Mouse (Mus musculus) intestine, embryonic 14.5 days (tissue): ENCODE data around the gene Slc35b2. TPM values are rescaled to one million over a fixed set of nuclear protein-coding genes. Genes with fewer than 3 reads are reported as not detected.
A peak's percentile ranks its signal among the peaks of the same experiment; 100 is the strongest.

ENCODE experiments used
- ATAC-seq: fragments of 200-750 bp; cut with Nextera tagmentation; replicated peaks from 2 replicates; pipeline ENCODE4 v1.8.0; 2017; ENCODE audit warnings: low read depth, moderate number of reproducible peaks, moderate TSS enrichment, moderate library complexity; ENCODE audit not compliant: low FRiP score, low TSS enrichment
- DNase-seq: peaks from one replicate; pipeline ENCODE4 v3.0.0-alpha.2; 2018; ENCODE audit warnings: low spot score
- H3K27ac ChIP-seq: fragments of 300-500 bp; sonication (generic); 2 replicates; pipeline ENCODE4 v1.5.1; 2014; ENCODE audit warnings: low read depth, mild to moderate bottlenecking, control low read depth
- H3K27me3 ChIP-seq: fragments of 300-500 bp; sonication (generic); replicated peaks from 2 replicates; pipeline ENCODE4 v1.6.1; 2014; ENCODE audit warnings: low read length, control low read depth; ENCODE audit not compliant: control insufficient read depth, insufficient read depth
- H3K36me3 ChIP-seq: fragments of 300-500 bp; sonication (generic); 2 replicates; pipeline ENCODE4 v1.6.1; 2014; ENCODE audit warnings: low read length, control low read depth; ENCODE audit not compliant: control insufficient read depth, insufficient read depth
- H3K4me1 ChIP-seq: fragments of 300-500 bp; sonication (generic); replicated peaks from 2 replicates; pipeline ENCODE4 v1.6.1; 2014; ENCODE audit warnings: low read length, control low read depth, mixed read lengths; ENCODE audit not compliant: control insufficient read depth, insufficient read depth
- H3K4me2 ChIP-seq: fragments of 300-500 bp; sonication (generic); 2 replicates; pipeline ENCODE4 v1.6.1; 2014; ENCODE audit warnings: low read length
- H3K4me3 ChIP-seq: fragments of 300-500 bp; sonication (generic); 2 replicates; pipeline ENCODE4 v1.5.1; 2014; ENCODE audit warnings: low read depth, low read length, control low read depth, mixed read lengths
- H3K9ac ChIP-seq: fragments of 300-500 bp; sonication (generic); 2 replicates; pipeline ENCODE4 v1.6.1; 2014; ENCODE audit warnings: mild to moderate bottlenecking, low read length
- H3K9me3 ChIP-seq: fragments of 300-500 bp; sonication (generic); 2 replicates; pipeline ENCODE4 v1.6.1; 2016; ENCODE audit warnings: low read length, control low read depth; ENCODE audit not compliant: control insufficient read depth
- WGBS: fragments of 180-500 bp; shearing (Covaris S2); extraction: QIAGEN DNeasy Blood & Tissue Kit; methylation state at CpG from one replicate; pipeline ENCODE4 v1.1.7; 2014; 5-methylcytosine and 5-hydroxymethylcytosine counted together
- polyA plus RNA-seq: library from polyadenylated mRNA; unstranded; fragments of >200 nt; fragmentation: Nextera tagmentation; extraction: Ambion mirVana; gene quantifications from 2 replicates; pipeline ENCODE4 v1.2.1, GENCODE M21; 2014

The Slc35b2 gene
- polyA plus RNA-seq, 1 experiment from 2014 or later, result 136 TPM

- Histone ChIP-seq H3K4me3 (peak overlapping the region; percentile 61), H3K4me1 (peaks cover 11% of the 10 kb centered on the region; the same call in 1 of the 2 replicates), H3K27ac (no peak overlapping the region; the same call in 1 of the 2 replicates), H3K4me2 (peak overlapping the region; percentile 91), H3K36me3 (no peaks in the 10 kb centered on the region), H3K9ac (peak overlapping the region; percentile 69), H3K9me3 (no peaks in the 10 kb centered on the region), H3K27me3 (peaks cover 49% of the 10 kb centered on the region)
- ATAC-seq, result peak; percentile 32
- 5% methylated on average over 43 of the region's 68 CpGs for WGBS
- DNase-seq, result peak; percentile 71
Observed at GRCm38 (mm10) chr17:45548541-45549512, 14.8 kb upstream of the Slc35b2 start.

- 2% methylated on average over 11 of the region's 29 CpGs for WGBS
- peak; percentile 37; the same call in 1 of the 2 replicates for ATAC-seq
- no peaks in the 10 kb centered on the region for H3K9me3 ChIP-seq
- H3K27me3 ChIP-seq, result peaks cover 40% of the 10 kb centered on the region
- peak; percentile 79 for DNase-seq
- peak within 1 kb of the TSS; percentile 69 for H3K9ac ChIP-seq
- peak within 1 kb of the TSS; percentile 61 for H3K4me3 ChIP-seq
- peaks cover 11% of the 10 kb centered on the region; the same call in 1 of the 2 replicates for H3K4me1 ChIP-seq
- no peaks in the 10 kb centered on the region for H3K36me3 ChIP-seq
- peak within 1 kb of the TSS; percentile 91 for H3K4me2 ChIP-seq
- no peak within 1 kb of the TSS; the same call in 1 of the 2 replicates for H3K27ac ChIP-seq
Observed at GRCm38 (mm10) chr17:45549617-45550181, 14.0 kb upstream of the Slc35b2 start, which contains the start of gene Tmem151b. Tmem151b (minus strand) TSS chr17:45549677.

- peaks cover 35% of the 10 kb centered on the region for H3K27me3 ChIP-seq
Observed at GRCm38 (mm10) chr17:45550253-45550652, 13.4 kb upstream of the Slc35b2 start.

GRCm38 (mm10) chr17:45551249-45551796 lies 12.4 kb upstream of the Slc35b2 start:
- Histone ChIP-seq H3K4me1 (peaks cover 13% of the 10 kb centered on the region; the same call in 1 of the 2 replicates), H3K27me3 (peaks cover 27% of the 10 kb centered on the region), H3K4me2 (no peak overlapping the region), H3K9ac (no peak overlapping the region), H3K27ac (no peak overlapping the region), H3K36me3 (no peaks in the 10 kb centered on the region), H3K9me3 (no peaks in the 10 kb centered on the region), H3K4me3 (no peak overlapping the region)
- WGBS, result 52% methylated on average over 7 of the region's 7 CpGs
- DNase-seq, result no peak
- ATAC-seq, result no peak

More at GRCm38 (mm10) chr17:45550253-45550652, 13.4 kb upstream of the Slc35b2 start:
- peak overlapping the region; percentile 91 for H3K4me2 ChIP-seq
- no peaks in the 10 kb centered on the region for H3K9me3 ChIP-seq
- H3K27ac ChIP-seq, result no peak overlapping the region
- H3K36me3 ChIP-seq, result no peaks in the 10 kb centered on the region
- no peak overlapping the region for H3K9ac ChIP-seq
- DNase-seq, result no peak
- H3K4me1 ChIP-seq, result peaks cover 11% of the 10 kb centered on the region; the same call in 1 of the 2 replicates
- WGBS, result 21% methylated on average over 5 of the region's 5 CpGs
- H3K4me3 ChIP-seq, result no peak overlapping the region; the same call in 1 of the 2 replicates
- no peak for ATAC-seq

GRCm38 (mm10) chr17:45551816-45552451 lies 11.7 kb upstream of the Slc35b2 start:
- no peaks in the 10 kb centered on the region for H3K36me3 ChIP-seq
- peaks cover 13% of the 10 kb centered on the region; the same call in 1 of the 2 replicates for H3K4me1 ChIP-seq
- peak; percentile 91 for DNase-seq
- H3K27me3 ChIP-seq, result peaks cover 23% of the 10 kb centered on the region
- no peak overlapping the region for H3K27ac ChIP-seq
- H3K4me2 ChIP-seq, result no peak overlapping the region
- H3K9ac ChIP-seq, result no peak overlapping the region
- 6% methylated on average over 8 of the region's 8 CpGs for WGBS
- no peaks in the 10 kb centered on the region for H3K9me3 ChIP-seq
- ATAC-seq, result no peak
- H3K4me3 ChIP-seq, result no peak overlapping the region

- ATAC-seq (no peak), DNase-seq (no peak)
- Histone ChIP-seq H3K4me1 (peaks cover 13% of the 10 kb centered on the region; the same call in 1 of the 2 replicates), H3K9ac (no peak overlapping the region), H3K4me3 (no peak overlapping the region), H3K36me3 (no peaks in the 10 kb centered on the region), H3K27me3 (peaks cover 17% of the 10 kb centered on the region; the same call in 1 of the 2 replicates), H3K4me2 (no peak overlapping the region), H3K27ac (no peak overlapping the region), H3K9me3 (no peaks in the 10 kb centered on the region)
- WGBS, result 73% methylated on average over 3 of the region's 3 CpGs
Observed at GRCm38 (mm10) chr17:45553065-45553464, 10.6 kb upstream of the Slc35b2 start.

- Histone ChIP-seq H3K4me1 (peaks cover 13% of the 10 kb centered on the region; the same call in 1 of the 2 replicates), H3K36me3 (no peaks in the 10 kb centered on the region), H3K27ac (no peak overlapping the region), H3K4me3 (no peak overlapping the region), H3K9ac (no peak overlapping the region), H3K4me2 (no peak overlapping the region), H3K9me3 (no peaks in the 10 kb centered on the region), H3K27me3 (peaks cover 8% of the 10 kb centered on the region; the same call in 1 of the 2 replicates)
- ATAC-seq, result no peak
- 46% methylated on average over 1 of the region's 1 CpGs for WGBS
- no peak for DNase-seq
Observed at GRCm38 (mm10) chr17:45554420-45554819, 9.3 kb upstream of the Slc35b2 start.
